Mouse (Mus musculus): ENCODE results near the gene Trmt13. TPM values are rescaled to one million over a fixed set of nuclear protein-coding genes. Genes with fewer than 3 reads are reported as not detected.
A peak's percentile ranks its signal among the peaks of the same experiment; 100 is the strongest.
"Not testable (repeated sequence)": the region's sequence is repeated elsewhere in the genome, so short reads cannot be mapped to it uniquely, and the experiment has no call there.

The Trmt13 gene
- 25.3 and 27.2 TPM in 2 replicates for polyA plus RNA-seq (2012; rRNA removed)

DNA sequence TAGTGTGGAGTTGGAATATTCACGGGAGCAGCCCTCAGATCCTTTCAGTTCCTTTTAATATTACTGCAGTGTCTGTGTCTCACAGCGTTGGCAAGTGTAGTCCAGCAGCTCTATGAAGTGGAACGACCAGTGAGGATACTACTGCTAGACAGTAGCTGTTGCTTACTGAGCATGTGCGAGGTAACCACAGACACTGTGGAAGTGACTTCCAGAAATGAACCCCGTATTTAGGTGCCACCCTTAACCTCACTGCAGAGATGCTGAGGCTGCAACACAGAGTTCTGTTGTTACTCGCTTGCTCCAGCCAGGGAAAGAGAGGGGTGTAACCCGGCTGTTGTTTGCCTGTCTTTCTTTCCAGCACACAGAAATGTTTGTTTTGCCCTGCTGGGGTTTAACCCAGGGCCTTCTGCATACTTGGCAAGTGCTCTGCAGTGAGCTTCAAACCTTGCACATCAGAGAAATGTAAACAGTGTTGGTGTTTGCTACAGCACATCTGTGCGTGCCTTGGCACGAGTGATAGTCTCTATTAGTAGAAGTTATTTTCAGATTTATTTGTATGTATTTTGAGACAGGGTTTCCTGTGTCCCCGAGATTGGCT is at the start of gene Trmt13:
Trmt13 (minus strand) TSS at position 293 of the 598 bp plus-strand sequence.
- DNase-seq (ENCODE audit: low read depth), result peak; percentile 37
- TF ChIP-seq POLR2A (IDR thresholded peaks at IDR 0.05; ENCODE audit: borderline replicate concordance, extremely low read depth, insufficient read depth, insufficient read length, poor library complexity, severe bottlenecking), result no peak
- TF ChIP-seq CTCF (IDR thresholded peaks at IDR 0.05; ENCODE audit: borderline replicate concordance, extremely low read depth, insufficient read depth, insufficient read length), result no peak

DNA sequence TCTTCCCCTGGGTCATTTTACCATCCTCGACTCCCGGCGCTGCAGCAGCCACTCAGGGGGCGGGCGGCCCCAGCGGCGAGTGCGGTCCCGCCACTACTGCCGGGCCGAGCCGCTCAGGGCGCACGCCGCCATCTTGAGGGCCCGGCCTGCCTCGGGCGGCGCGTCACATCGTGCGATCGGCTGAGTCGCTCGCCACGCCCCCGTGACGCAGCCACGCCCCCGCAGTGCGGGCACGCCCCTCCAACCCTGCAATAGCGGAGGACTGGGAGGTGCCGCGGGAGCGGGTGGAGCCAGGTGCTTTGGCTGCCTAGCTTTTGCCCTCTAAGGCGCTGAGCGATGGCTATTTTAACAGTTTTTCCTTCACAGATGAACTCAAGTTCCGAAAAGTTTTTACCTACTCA is 48.1 kb upstream of the Trmt13 start, which contains the start of gene Mfsd14a:
Mfsd14a (minus strand) TSS at position 215 of the 401 bp plus-strand sequence.
- TF ChIP-seq POLR2A (IDR thresholded peaks at IDR 0.05; ENCODE audit: borderline replicate concordance, extremely low read depth, insufficient read depth, insufficient read length, poor library complexity, severe bottlenecking), result peak; percentile 99
- no peak for TF ChIP-seq CTCF (IDR thresholded peaks at IDR 0.05; ENCODE audit: borderline replicate concordance, extremely low read depth, insufficient read depth, insufficient read length)
- DNase-seq (ENCODE audit: low read depth), result peak; percentile 98

DNA sequence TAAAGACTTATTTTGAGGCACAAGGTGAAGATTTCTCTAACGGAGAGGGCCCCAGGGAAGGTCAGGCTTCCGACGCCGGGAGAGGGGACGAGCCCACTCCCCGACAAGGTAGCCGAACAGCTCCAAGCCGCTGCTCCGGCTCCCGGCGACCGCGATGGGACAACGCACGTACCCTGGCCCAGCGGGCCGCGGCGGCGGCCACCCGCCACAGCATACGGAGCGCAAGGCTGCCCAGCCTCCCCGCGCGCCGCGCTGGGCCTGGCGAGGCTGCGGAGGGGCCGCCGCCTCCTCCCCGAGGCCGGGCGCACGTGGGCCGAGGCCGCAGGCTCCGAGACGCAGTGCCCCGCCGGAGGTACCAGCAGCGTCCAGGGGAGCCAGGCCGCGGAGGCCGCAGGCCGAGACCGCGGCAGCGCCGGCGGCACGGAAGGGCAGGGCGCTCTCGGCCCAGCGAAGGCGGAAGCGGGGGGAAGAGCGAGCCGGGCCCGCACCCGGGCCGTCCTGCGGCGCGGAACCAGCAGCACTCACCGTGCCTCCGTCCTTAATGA is 47.6 kb upstream of the Trmt13 start:
- TF ChIP-seq POLR2A (IDR thresholded peaks at IDR 0.05; ENCODE audit: borderline replicate concordance, extremely low read depth, insufficient read depth, insufficient read length, poor library complexity, severe bottlenecking) (no peak), CTCF (IDR thresholded peaks at IDR 0.05; ENCODE audit: borderline replicate concordance, extremely low read depth, insufficient read depth, insufficient read length) (no peak)
- DNase-seq (ENCODE audit: low read depth), result no peak

DNA sequence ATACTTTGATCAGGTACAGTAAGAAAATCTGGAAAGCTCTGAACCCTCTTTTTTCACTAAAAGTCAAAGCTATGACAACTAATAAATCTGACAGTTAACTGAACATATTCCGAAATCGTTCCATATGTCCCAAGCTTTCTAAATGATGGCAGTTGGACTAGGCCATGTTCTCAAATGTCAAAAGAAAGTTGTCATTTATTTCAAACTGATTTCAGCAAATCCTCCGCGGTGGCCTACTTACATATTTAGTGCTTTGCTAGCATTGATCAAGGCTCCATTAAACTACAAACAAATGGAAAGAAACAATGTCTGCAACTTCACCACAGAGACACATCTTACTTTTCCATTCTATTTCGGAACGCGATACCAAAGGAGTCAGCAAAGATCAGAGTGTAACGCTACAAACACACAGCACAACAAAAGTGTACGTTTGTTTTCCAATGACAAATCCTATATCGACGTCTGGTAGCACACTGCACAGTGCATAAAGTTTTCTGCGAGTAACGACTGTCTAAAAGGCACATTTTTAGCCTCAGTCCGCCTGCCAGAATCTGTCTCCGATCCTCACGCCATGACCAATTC is 47.0 kb upstream of the Trmt13 start:
- TF ChIP-seq CTCF (IDR thresholded peaks at IDR 0.05; ENCODE audit: borderline replicate concordance, extremely low read depth, insufficient read depth, insufficient read length) (no peak), POLR2A (IDR thresholded peaks at IDR 0.05; ENCODE audit: borderline replicate concordance, extremely low read depth, insufficient read depth, insufficient read length, poor library complexity, severe bottlenecking) (no peak)
- no peak for DNase-seq (ENCODE audit: low read depth)

DNA sequence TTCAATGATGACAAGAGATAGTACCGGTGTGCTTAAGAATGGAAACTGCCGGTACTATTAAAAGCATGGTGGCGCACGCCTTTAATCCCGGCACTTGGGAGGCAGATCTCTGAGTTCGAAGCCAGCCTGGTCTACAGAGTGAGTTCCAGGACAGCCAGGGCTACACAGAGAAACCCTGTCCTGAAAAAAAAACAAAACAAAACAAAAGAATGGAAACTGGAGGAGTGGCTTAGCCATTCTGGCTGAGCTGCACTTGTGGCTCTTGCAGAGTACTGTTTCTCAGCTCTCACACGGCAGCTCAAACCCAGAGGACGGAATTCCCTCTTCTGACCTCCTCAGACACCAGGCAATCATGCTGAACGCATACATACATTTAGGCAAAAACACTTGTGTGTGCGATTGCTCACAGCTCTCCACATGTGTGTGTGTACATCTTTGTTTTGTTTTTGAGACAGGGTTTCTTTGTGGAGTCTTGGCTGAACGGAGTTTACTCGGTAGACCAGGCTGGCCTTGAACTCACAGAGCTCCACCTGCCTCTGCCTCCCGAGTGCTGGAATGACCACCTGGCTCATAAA is 45.6 kb upstream of the Trmt13 start:
- no peak for TF ChIP-seq CTCF (IDR thresholded peaks at IDR 0.05; ENCODE audit: borderline replicate concordance, extremely low read depth, insufficient read depth, insufficient read length)
- no peak for TF ChIP-seq POLR2A (IDR thresholded peaks at IDR 0.05; ENCODE audit: borderline replicate concordance, extremely low read depth, insufficient read depth, insufficient read length, poor library complexity, severe bottlenecking)
- no peak for DNase-seq (ENCODE audit: low read depth)

DNA sequence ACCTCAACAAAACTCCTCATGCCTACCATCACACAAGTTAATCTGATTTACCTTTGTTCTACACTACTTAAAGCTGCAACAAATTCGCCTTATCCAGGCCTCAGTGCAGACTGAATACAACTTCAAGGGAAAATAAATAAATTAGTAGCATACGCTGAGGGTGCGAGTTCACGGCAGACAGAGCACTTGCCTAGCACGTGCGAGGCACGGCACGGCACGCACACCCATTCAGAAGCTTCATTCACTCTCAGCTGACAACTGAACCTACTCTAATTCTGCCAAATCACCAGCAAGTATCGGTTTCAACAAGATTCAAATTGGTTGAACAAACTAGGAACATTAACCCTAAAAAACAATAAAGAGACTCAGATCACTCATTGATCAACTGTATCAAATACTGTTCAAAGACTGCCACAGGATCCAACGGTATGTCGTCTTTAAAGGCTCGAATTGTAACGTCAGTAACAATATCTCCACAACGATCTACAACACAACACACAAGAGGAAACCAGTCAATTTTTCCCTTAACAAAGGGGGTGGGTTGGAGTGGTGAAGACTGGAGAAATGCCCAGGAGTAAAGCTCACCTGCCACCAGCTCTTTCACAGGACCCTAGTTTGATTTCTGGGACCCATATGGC is 44.7 kb upstream of the Trmt13 start:
- no peak for DNase-seq (ENCODE audit: low read depth)
- no peak for TF ChIP-seq POLR2A (IDR thresholded peaks at IDR 0.05; ENCODE audit: borderline replicate concordance, extremely low read depth, insufficient read depth, insufficient read length, poor library complexity, severe bottlenecking)
- no peak for TF ChIP-seq CTCF (IDR thresholded peaks at IDR 0.05; ENCODE audit: borderline replicate concordance, extremely low read depth, insufficient read depth, insufficient read length)

DNA sequence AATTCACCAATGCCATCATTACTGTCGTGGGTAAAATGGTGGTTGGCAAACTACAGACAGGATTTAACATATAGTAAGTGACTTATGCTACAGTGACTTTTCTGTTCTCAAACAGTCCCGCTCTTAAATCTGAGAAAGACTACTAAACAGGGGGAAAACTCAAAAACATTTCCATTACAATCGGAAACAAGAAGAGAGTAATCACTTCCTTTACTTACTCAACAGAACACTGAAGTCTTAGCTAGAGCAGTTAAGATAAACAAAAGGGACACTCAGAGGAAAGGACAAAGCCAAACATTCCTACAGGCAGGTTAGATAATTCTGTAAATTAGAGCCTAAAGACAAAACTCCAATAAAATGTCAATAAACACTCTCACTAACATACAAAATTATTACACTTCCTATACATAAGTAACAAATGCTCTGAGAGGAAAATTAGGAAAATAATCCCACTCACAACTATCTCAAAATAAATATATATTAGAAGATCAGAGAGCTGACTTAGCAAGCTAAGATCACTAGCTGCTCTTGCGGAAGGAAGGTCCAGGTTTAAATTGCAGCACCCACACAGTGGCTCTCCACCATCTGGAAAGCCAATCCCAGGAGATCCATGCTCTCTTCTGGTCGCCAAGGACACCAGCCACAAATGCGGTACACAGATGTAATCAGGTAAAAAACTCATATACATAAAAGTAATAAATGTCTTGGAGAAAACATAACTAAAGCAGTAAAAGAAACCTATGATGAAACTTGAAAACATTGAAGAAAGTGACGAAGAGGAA is 42.0 kb upstream of the Trmt13 start:
- DNase-seq (ENCODE audit: low read depth), result no peak
- no peak for TF ChIP-seq CTCF (IDR thresholded peaks at IDR 0.05; ENCODE audit: borderline replicate concordance, extremely low read depth, insufficient read depth, insufficient read length)
- TF ChIP-seq POLR2A (IDR thresholded peaks at IDR 0.05; ENCODE audit: borderline replicate concordance, extremely low read depth, insufficient read depth, insufficient read length, poor library complexity, severe bottlenecking), result no peak

DNA sequence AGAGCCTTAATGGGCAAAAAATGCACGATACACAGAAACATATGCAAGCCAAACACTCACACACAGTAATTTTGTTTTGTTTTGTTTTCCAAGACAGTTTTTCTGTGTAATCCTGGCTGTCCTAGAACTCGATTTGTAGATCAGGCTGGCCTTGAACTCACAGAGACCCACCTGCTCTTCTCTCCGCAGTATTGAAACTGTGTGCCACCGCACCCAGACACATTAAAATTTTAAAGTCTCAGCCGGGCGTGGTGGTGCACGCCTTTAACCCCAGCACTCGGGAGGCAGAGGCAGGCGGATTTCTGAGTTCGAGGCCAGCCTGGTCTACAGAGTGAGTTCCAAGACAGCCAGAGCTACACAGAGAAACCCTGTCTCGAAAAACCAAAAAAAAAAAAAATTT is 39.7 kb upstream of the Trmt13 start:
- DNase-seq (ENCODE audit: low read depth), result not testable (repeated sequence)

DNA sequence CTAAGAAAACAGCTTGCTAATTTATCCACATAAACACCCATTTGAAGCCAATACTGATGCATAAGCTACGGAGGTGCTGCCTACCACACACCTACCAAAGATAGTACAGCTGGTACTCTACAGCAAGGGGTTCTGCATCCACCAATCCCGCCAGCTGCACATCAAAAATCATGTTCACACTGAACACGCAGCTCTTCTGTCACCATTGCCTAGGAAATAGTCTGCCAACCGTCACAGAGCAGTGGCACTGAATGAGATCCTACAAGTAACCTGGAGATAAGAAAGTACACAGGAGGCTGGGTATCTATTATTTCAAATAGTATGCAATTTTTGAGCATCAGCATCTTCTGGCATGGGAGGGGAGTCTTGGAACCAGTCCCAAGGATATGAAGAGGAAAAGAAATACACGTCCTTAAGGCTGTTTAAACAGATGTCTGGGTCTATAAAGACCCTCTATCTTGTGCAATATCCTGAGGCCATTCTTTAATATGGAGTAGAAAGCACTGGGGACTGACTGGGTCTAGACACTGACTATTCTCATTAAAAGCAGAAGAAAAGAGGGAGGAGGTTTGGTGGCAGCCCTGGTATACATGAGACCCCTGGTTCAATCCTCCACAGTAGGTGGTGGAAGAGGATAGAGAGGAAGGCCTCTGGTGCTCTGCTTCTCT is 39.0 kb upstream of the Trmt13 start:
- peak; percentile 21 for DNase-seq (ENCODE audit: low read depth)
- TF ChIP-seq POLR2A (IDR thresholded peaks at IDR 0.05; ENCODE audit: borderline replicate concordance, extremely low read depth, insufficient read depth, insufficient read length, poor library complexity, severe bottlenecking) (no peak), CTCF (IDR thresholded peaks at IDR 0.05; ENCODE audit: borderline replicate concordance, extremely low read depth, insufficient read depth, insufficient read length) (no peak)

DNA sequence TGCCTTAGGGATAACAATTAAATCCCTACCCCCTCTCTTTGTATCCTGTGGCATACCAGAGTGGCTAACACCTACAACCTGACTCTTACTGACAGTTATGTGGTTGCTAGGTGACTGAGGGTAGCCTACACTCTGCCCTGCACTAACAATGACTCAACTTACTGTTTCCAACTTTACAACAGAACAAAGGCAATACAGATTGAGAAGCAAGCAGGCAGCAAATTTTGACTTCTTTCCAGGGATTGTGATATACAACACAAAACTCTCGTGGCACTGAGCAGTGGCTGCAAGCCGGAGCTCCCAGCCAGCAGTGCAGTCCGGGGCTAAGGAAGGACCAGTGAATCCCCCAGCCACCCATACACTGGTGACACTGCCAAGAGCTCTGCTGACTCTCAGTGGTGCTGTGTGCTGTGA is 37.7 kb upstream of the Trmt13 start:
- DNase-seq (ENCODE audit: low read depth), result peak; percentile 43

More for the DNA sequence above, 37.7 kb upstream of the Trmt13 start:
- no peak for TF ChIP-seq POLR2A (IDR thresholded peaks at IDR 0.05; ENCODE audit: borderline replicate concordance, extremely low read depth, insufficient read depth, insufficient read length, poor library complexity, severe bottlenecking)
- TF ChIP-seq CTCF (IDR thresholded peaks at IDR 0.05; ENCODE audit: borderline replicate concordance, extremely low read depth, insufficient read depth, insufficient read length), result no peak
